Mouse (Mus musculus) hematopoietic stem cell, adult 5-6 weeks (primary cell): ENCODE measurements around the gene Spock1. TPM values are rescaled to one million over a fixed set of nuclear protein-coding genes. Genes with fewer than 3 reads are reported as not detected.
"Not testable (repeated sequence)": the region's sequence is repeated elsewhere in the genome, so short reads cannot be mapped to it uniquely, and the experiment has no call there.

Experiments
- ATAC-seq, 2 experiments: fragments of 125-278 bp in 1 of 2; replicated peaks in 1 of 2; 2 replicates each; pipeline ENCODE4 v1.8.0; 2016 to 2017; ENCODE audit warnings: inconsistent platforms in 2 of 2, mild to moderate bottlenecking in 2 of 2, moderate number of reproducible peaks in 2 of 2, low read depth in 1 of 2, moderate TSS enrichment in 1 of 2; ENCODE audit not compliant: low FRiP score in 2 of 2, poor library complexity in 2 of 2, severe bottlenecking in 2 of 2, insufficient read depth in 1 of 2, low TSS enrichment in 1 of 2
- total RNA-seq: library from RNA; stranded (forward); fragments of 172-1452, 232-1000 nt; gene quantifications from 2 replicates; pipeline ENCODE4 v1.2.3, GENCODE M21; 2017

Gene Spock1
- total RNA-seq, 1 experiment from 2014 or later = not detected

- no peak for ATAC-seq
Observed at GRCm38 (mm10) chr13:57604437-57604836, 303.7 kb downstream of the Spock1 start.

- ATAC-seq = no peak
Observed at GRCm38 (mm10) chr13:57603226-57603625, 304.9 kb downstream of the Spock1 start.

DNA sequence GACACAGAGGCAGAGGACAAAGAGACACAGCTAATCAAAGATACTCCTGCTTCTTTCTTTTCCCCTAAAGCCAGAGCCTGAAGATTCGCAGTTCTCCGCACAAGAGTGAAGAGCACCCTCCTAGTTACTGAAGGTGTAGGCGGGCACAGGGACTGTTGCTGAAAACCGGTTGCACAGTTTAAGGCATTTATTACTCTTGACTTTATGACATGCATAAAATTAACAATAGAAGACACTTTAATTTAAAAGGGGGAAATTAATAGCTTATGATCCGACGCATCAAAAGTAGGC lies 312.4 kb downstream of the Spock1 start:
- no peak for ATAC-seq

- no peak for ATAC-seq
Observed at GRCm38 (mm10) chr13:57595032-57595760, 312.9 kb downstream of the Spock1 start.

DNA sequence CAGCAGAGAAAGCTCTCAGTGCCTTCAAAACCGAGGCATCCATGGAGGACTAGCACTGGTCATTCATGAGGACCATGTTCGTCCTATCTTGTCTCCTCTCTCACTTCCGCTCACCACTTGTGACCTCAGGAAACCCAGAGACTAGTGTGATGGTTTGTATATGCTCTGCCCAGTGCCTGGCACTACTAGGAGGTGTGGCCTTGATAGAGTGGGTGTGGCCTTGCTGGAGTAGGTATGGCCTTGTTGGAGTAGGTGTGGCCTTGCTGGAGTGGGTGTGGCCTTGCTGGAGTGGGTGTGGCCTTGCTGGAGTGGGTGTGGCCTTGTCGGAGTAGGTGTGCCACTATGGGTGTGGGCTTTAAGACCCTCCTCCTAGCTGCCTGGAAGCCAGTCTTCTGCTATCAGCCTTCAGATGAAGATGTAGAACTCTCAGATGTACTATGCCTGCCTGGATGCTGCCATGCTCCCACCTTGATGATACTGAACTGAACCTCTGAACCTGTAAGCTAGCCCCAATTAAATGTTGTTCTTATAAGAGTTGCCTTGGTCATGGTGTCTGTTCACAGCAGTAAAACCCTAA lies 318.7 kb downstream of the Spock1 start:
- ATAC-seq = not testable (repeated sequence)

- ATAC-seq = no peak
Observed at GRCm38 (mm10) chr13:57588558-57589273, 319.4 kb downstream of the Spock1 start.

DNA sequence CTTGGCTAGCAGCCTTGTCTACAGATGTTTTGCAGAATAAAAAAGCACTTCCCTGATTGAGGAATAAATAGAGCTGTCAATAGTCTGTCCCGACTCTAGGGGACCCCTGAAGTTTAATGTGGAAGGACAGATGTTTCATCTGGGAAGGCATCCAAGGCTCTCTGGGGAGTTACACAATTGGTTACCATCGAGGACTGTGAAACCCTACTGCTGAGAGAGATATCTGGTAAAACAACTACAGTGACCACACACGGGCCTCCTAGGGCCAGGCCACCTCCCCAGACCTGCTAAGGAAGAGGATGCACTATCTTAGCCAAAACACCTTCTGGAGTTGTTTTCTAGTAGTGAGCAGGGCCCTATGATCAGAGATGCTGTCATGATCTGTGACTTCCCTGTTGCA lies 323.0 kb downstream of the Spock1 start:
- ATAC-seq = no peak

GRCm38 (mm10) chr13:57582314-57582976 lies 325.7 kb downstream of the Spock1 start:
- ATAC-seq = no peak

- no peak for ATAC-seq
Observed at GRCm38 (mm10) chr13:57577541-57578244, 330.4 kb downstream of the Spock1 start.

GRCm38 (mm10) chr13:57573501-57573900 lies 334.6 kb downstream of the Spock1 start:
- ATAC-seq = no peak

GRCm38 (mm10) chr13:57568404-57568803 lies 339.7 kb downstream of the Spock1 start:
- ATAC-seq = no peak

DNA sequence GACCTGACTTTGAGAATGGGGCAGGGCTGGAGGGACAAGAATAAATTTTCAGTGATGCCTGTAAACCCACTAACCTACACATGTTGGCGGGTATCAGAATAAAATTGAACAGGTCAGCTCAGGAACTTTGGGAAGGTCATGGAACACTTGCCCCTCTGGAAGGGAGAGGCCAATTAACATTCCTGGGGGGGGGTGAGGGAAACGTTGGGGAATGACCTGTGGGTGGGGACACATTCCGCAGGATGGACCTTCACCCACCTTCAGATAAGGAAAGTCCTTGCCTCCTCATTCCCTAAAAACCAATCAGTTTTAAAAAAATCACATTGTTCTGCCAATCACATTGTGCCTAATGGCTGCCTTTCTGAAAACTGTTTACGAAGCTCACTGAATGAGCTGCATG lies 352.9 kb downstream of the Spock1 start:
- no peak for ATAC-seq

DNA sequence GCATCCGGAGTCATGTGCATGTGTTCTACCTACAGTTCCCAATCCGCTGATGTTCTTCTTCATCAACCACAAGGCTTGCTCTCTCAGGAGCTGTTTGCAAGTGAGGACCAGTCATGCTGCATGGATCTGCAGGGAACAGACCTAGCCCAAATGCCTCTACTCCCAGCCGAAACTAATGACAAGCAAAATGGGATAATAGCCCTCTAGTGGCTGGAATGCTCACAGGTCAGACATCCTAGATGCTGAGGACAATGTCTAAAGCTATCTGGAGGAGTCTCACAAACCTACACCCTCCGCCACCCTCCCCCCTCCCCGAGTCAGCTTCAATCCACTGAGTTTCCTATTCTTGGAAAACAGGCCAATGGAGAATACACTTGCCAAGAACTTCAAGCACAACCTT lies 358.4 kb downstream of the Spock1 start:
- no peak for ATAC-seq

GRCm38 (mm10) chr13:57536988-57537547 lies 371.1 kb downstream of the Spock1 start:
- ATAC-seq = no peak

DNA sequence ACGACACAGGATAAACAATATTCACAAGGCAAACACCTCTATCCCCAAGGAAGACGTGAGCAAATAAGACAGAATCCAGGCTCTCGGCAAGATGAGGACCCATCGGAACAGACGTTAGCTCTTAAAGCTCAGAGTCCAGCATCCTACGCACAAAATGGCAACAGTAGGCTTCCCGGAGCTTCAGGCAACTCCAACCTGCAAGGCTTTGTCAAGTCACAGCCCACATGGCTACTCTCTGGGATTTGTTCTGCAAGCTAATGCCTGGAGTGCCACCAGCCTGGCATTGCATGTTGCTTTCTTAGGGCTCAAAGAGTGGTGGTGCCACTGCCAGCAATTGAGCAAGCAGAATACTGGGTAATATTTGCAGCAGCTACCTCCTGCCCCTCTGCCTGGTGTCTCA lies 373.8 kb downstream of the Spock1 start:
- no peak for ATAC-seq

GRCm38 (mm10) chr13:57525946-57526345 lies 382.2 kb downstream of the Spock1 start:
- ATAC-seq = no peak

DNA sequence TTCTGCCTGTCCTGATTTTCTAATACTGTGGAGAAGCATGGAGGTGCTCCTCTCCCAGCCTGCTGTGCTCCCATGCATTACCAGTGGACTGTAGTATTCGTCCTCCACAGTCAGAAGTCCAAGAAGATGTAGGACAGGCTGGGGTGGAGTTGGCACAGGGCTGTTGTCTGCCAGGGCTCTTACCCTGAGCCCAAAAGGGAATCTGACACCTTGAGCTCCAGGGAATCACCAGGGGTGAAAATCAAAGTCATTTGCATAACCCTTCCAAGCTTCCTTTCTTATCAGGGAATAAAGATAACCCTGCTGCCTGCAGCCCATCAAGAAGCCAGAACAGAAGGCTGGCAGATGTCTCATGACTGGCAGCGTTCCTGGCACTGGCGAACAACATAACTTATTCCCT lies 383.6 kb downstream of the Spock1 start:
- no peak for ATAC-seq
